Mouse (Mus musculus) frontal cortex, postnatal 36 days (tissue): Measurements from ENCODE around the gene Rasgrp3.
"Not testable (repeated sequence)": the region's sequence is repeated elsewhere in the genome, so short reads cannot be mapped to it uniquely, and the experiment has no call there.

Experiments
- DNase-seq, 2 experiments: peaks; one replicate each; pipeline ENCODE4 v3.0.0; 2022; ENCODE audit warnings: low spot score in 2 of 2

Gene Rasgrp3

GRCm38 (mm10) chr17:75461771-75462170 lies 26.1 kb downstream of the Rasgrp3 start:
- DNase-seq = no peak

DNA sequence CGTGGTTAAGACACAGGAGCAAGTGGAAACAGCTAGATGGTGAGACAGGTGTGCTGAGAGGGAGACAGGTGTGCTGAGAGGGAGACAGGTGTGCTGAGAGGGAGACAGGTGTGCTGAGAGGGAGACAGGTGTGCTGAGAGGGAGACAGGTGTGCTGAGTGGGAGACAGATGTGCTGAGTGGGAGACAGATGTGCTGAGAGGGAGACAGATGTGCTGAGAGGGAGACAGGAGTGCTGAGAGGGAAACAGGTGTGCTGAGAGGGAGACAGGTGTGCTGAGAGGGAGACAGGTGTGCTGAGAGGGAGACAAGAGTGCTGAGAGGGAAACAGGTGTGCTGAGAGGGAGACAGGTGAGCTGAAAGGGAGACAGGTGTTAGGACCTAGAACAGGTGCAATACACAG lies 27.5 kb downstream of the Rasgrp3 start:
- DNase-seq = not testable (repeated sequence)

DNA sequence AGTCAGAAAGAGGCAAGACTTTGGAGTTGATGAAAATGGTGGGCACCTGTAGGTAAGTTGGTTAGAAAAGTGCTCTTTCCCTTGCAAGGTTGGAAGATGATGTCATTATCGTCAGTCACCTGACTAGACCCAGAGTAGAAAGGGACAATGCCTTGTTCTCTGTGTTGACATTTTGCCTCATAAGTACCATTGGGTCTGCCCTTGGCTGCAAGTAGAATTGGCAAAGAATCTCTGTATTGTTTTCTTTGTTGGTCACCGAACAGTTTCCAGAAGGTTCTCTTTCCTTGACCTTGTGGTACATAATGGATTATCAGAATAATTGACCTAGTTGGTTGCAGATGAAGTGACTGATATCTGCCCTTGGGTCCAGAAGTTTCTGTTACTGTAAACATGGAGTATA lies 27.9 kb downstream of the Rasgrp3 start:
- no peak for DNase-seq

DNA sequence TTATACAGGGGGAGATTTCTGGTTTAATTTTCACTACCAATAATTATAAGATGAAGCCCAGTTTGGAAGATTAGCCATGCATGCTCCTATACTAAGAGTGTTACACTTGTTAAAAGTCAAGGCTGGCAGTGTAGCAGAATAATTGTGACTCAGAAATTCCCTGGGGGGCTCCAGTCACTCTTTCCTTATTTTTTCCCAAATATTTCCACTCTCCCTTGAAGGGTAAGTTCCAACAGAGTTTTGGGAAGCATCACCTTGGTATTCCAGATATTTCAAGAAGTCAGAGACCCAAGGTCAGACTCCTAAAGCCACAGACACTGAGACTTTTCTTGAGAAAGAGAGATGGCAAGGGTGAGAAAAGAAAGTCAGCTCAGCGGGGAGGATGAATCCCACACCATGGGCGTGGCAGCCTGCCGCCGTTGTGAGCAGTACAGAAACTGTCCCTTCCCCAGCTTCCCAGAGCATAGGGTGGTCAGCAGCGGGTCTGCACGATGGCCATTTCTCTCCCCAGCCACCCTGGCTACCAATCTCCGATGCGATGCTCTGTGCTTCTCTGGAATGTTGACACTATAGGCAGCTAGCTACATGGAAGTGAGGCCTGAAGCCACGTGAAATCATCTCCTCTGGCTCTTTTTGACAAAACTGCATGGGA lies 28.8 kb downstream of the Rasgrp3 start:
- DNase-seq = no peak

DNA sequence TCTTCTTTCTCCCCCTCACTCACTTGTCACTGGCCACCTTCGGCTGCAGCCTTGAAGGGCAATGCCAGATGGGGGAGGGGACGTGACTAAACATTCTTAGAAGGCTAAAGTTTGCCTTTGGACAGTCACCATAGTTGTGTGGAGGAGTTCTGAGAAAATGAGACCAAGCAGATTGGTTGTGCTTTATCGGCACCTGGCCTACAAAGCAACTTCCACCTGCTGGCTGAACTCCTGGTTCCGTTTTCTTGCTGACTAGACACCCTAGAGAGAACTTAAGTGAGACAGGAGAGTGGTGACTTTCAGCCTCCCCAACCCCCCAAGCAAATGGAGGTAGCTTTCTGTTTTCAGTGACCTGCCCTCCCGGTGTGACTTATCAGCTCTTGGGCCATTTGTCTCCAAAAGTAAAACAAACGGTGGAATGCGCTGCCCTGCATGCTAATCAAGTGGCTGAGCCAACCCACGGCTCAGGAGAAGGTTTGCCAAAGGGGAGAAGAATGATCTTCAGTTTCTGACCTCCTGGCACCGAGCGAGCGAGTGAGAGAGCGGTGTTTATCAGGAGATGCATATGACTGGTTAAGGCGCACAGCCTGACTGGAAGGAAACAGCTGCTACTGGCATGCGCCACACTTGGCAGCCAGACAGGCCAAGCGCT lies 29.4 kb downstream of the Rasgrp3 start:
- DNase-seq = peak; percentile 69 to 85

- no peak for DNase-seq
Observed at GRCm38 (mm10) chr17:75465635-75465997, 29.9 kb downstream of the Rasgrp3 start.

DNA sequence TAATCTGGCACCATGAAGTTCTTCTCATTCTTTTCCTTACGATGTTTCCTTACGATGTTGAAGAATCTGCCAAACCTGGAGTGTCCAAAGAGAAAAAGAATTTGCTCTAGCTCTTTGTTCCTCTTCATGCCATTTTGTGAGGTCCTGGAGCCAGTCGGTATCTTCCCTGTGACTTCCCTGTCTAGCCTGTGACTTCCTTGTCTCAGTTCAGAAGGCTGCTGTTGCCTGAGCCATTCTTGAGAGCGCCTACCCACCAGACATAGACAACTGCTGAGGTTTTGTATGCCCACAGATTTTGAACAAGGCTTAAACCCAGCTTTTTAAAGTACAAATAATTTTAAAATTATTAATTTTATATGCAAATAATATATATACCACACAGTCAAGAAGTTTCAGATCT lies 31.3 kb downstream of the Rasgrp3 start:
- DNase-seq = no peak

DNA sequence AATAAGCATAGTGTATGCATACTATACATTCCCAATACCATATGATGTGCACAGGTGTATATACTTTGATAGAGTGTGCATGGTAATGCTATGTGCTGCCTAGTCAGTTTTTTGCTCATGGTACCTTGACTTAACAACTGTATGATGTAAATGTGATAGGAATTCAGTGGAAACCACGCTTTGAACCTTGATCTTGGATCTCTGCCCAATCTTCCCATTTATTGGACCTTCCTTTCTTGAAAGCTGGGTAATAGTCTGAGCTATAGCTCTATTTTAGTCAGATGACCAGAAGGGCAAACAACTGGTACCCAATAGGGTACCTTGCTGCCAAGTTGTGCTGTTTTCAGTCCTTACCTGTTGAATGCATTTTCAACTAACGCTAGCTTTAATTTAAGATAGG lies 31.8 kb downstream of the Rasgrp3 start:
- no peak for DNase-seq

GRCm38 (mm10) chr17:75468479-75469114 lies 32.9 kb downstream of the Rasgrp3 start:
- DNase-seq = no peak

GRCm38 (mm10) chr17:75470325-75470724 lies 34.6 kb downstream of the Rasgrp3 start:
- DNase-seq = no peak

DNA sequence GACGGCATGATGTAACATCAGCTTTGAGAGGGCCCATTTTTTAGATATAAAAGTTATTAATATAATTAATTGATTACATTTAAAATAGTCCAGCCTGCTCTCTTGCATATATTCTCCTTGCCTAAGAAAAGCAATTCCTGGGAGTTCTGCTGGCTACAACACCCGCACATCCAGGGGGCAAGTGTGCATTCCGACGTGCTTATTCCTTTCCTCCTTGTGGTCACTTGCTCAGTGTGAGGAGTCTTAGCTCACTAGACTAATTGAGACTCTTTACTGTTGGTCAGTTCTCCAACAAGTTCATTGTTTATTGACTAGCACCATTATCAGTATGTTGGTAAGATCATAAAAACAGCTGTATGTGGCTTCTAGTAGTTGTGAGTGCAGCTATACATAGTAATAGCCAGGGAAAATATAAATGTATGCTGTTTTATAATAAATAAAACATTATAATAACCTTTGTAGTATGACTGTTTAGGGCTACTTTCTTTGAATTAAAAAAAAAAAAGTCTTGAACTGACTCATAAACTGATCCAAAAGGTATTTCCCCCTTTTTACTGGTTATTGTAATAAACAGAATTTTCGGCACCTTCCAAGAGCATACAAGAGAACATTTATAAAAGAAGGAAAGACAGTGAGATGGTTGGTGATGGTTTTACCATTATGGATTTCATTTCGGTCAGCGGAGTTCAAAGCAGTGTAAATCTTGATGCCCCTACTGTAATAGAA lies 35.4 kb downstream of the Rasgrp3 start:
- DNase-seq = no peak

GRCm38 (mm10) chr17:75471644-75472253 lies 36.1 kb downstream of the Rasgrp3 start:
- no peak for DNase-seq

- DNase-seq = no peak
Observed at GRCm38 (mm10) chr17:75472379-75472778, 36.7 kb downstream of the Rasgrp3 start.

- no peak for DNase-seq
Observed at GRCm38 (mm10) chr17:75475985-75476384, 40.3 kb downstream of the Rasgrp3 start.

- no peak for DNase-seq
Observed at GRCm38 (mm10) chr17:75476736-75477416, 41.2 kb downstream of the Rasgrp3 start.

DNA sequence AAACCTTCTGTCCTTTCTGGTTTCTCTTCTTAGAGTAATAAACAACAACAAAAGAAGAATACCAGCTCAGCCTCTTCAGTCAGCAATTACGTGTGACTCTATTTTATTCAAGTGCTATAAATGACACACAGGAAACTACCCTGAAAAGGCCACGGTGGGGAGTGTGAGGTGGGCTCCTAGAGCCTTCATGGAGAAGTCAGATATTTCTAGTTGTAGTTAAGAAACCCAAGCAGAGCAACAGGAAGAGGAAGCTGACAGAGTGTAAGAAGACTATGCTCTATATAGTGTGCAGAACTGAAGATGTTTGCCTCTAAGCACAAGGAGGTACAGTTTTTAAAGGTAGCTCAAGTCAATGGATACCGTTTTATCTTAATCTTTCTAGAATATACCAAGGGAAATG lies 42.0 kb downstream of the Rasgrp3 start:
- DNase-seq = no peak

DNA sequence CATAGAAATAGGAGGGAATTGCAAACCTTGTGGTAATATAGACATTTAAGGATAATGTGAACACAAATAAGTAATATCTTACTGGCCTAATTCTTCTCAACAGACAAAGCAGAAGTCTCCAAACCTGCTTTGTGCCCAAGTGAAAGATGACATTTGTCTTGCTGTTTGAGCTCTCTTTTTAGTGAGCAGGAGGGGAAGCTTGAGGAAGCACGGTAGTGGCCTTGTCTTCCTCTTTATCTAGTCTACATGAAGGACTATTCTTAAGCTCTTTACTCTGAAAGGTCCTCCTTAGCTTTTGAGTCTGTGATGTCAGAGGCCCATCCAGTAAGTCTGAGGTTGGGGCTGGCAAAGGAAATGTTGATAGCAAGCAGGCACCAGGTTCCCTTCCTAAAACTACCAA lies 43.1 kb downstream of the Rasgrp3 start:
- no peak for DNase-seq

DNA sequence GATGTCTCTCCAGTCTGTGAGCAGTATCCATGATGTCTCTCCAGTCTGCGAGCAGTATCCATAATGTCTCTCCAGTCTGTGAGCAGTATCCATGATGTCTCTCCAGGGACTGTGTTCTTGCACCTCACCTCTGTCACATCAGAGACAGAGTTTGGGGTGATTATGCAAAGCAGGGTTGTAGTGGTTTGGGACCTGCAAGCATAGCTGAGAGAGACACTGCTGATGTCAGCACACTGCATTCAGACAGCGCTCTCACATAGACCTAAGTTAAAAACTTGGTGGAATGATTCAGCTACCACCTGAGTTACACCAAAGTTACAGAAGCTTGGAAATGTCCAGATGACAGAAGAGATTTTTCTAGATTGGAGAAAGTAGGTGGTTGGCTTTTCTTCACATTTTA lies 44.0 kb downstream of the Rasgrp3 start:
- DNase-seq = no peak

- no peak for DNase-seq
Observed at GRCm38 (mm10) chr17:75480379-75480778, 44.7 kb downstream of the Rasgrp3 start.

DNA sequence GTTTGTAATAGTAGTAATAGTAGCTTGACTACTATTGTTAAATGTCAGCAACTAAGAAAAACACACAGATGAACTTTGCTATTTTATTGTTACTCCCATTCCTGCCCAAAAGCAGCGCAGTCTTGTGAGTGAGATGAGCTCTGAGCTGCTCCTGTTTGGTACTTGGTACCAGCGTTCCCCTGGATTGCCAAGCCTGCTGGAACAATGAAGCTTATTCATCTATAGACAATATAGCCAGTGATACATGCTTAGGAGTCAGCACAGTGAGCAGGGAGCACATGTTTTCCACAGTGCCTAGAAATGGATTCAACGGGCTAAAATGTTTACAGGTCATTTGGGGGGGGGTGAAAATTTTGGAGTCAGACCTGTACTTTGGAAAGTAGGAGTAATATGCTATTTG lies 50.5 kb downstream of the Rasgrp3 start:
- no peak for DNase-seq

- no peak for DNase-seq
Observed at GRCm38 (mm10) chr17:75495213-75495612, 59.5 kb downstream of the Rasgrp3 start.

DNA sequence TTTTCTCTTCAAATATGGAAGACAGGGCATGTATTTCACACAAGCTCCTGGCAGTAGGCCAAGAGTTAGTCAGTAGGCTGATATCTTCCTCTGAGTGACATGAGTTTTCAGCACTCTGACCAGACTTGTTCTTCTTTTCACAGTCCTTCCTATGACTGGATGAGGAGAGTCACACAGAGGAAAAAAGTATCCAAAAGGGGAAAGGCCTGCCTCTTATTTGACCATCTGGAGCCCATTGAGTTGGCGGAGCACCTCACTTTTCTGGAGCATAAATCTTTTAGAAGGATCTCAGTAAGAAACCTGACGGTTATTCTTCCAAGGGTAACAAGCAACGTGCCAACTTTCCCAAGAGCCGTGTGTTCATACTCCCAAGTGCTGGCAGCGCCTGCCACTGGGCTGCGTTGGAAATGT lies 62.5 kb downstream of the Rasgrp3 start:
- DNase-seq = peak in 1 of 2 experiments; percentile 55
